Mouse (Mus musculus): ENCODE data around the gene Cd300e. TPM values are rescaled to one million over a fixed set of nuclear protein-coding genes. Genes with fewer than 3 reads are reported as not detected.

Cd300e gene
- 0.09 TPM in 1 of 2 replicates, not detected in the other for polyA plus RNA-seq (2015; fragmentation: Nextera tagmentation; extraction: Ambion mirVana)

- peaks cover 4% of the 10 kb centered on the region; the same call in 1 of the 2 replicates for H3K27me3 ChIP-seq
- H3K4me1 ChIP-seq: no peaks in the 10 kb centered on the region
- no peak within 1 kb of the TSS for H3K4me3 ChIP-seq
- ATAC-seq (ENCODE audit: insufficient number of reproducible peaks, low FRiP score, low TSS enrichment, low read depth): no peak
- 35% methylated on average over 5 of the region's 5 CpGs for WGBS
- H3K4me2 ChIP-seq: no peak within 1 kb of the TSS
- no peak within 1 kb of the TSS for H3K27ac ChIP-seq
- no peaks in the 10 kb centered on the region for H3K36me3 ChIP-seq
- no peak within 1 kb of the TSS for H3K9ac ChIP-seq
- no peaks in the 10 kb centered on the region for H3K9me3 ChIP-seq
Observed at GRCm38 (mm10) chr11:115062077-115062476, at the start of gene Cd300e. Gene Cd300e, minus strand, starts transcription at chr11:115062177.

DNA sequence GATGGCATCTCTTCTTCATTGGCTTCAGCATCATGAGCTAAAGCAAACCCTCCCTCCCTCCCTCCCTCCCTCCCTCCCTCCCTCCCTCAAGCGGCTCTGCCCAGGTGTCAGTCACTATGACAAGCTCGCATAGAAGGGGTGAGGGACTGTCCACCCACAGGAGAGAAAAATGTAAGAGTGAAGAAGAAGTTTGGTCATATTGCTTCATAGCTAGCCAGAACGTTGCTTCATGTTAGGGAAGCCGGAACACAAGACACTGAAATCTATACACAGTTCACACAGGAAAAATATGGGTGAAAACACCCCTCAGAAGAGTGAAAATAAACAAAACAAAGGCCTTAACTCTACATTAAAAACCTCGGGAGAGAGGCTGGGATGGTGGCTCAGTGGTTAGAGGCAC is 48.3 kb upstream of the Cd300e start:
- Histone ChIP-seq H3K9me3 (no peaks in the 10 kb centered on the region), H3K27ac (no peak overlapping the region), H3K4me2 (no peak overlapping the region), H3K9ac (no peak overlapping the region), H3K36me3 (no peaks in the 10 kb centered on the region), H3K27me3 (no peaks in the 10 kb centered on the region), H3K4me1 (peaks cover 3% of the 10 kb centered on the region; the same call in 1 of the 2 replicates), H3K4me3 (no peak overlapping the region)
- 81% methylated on average over 4 of the region's 5 CpGs for WGBS
- no peak for ATAC-seq (ENCODE audit: insufficient number of reproducible peaks, low FRiP score, low TSS enrichment, low read depth)

- no peak for ATAC-seq (ENCODE audit: insufficient number of reproducible peaks, low FRiP score, low TSS enrichment, low read depth)
- WGBS: 79% methylated on average over 8 of the region's 8 CpGs
- no peak overlapping the region for H3K4me2 ChIP-seq
- H3K27me3 ChIP-seq: no peaks in the 10 kb centered on the region
- peaks cover 6% of the 10 kb centered on the region; the same call in 1 of the 2 replicates for H3K4me1 ChIP-seq
- H3K36me3 ChIP-seq: no peaks in the 10 kb centered on the region
- H3K9ac ChIP-seq: no peak overlapping the region
- no peaks in the 10 kb centered on the region for H3K9me3 ChIP-seq
- no peak overlapping the region for H3K27ac ChIP-seq
- no peak overlapping the region for H3K4me3 ChIP-seq
Observed at GRCm38 (mm10) chr11:115108176-115108575, 46.2 kb upstream of the Cd300e start.

GRCm38 (mm10) chr11:115107403-115107916 is 45.5 kb upstream of the Cd300e start:
- Histone ChIP-seq H3K9ac (no peak overlapping the region), H3K27ac (no peak overlapping the region), H3K9me3 (no peaks in the 10 kb centered on the region), H3K36me3 (no peaks in the 10 kb centered on the region), H3K27me3 (no peaks in the 10 kb centered on the region), H3K4me1 (peaks cover 6% of the 10 kb centered on the region; the same call in 1 of the 2 replicates), H3K4me2 (no peak overlapping the region), H3K4me3 (no peak overlapping the region)
- ATAC-seq (ENCODE audit: insufficient number of reproducible peaks, low FRiP score, low TSS enrichment, low read depth): no peak
- 22% methylated on average over 4 of the region's 4 CpGs for WGBS

GRCm38 (mm10) chr11:115106638-115107037 is 44.7 kb upstream of the Cd300e start:
- Histone ChIP-seq H3K27ac (no peak overlapping the region), H3K36me3 (no peaks in the 10 kb centered on the region), H3K4me1 (peaks cover 6% of the 10 kb centered on the region; the same call in 1 of the 2 replicates), H3K9me3 (no peaks in the 10 kb centered on the region), H3K4me2 (no peak overlapping the region), H3K9ac (no peak overlapping the region), H3K4me3 (no peak overlapping the region), H3K27me3 (no peaks in the 10 kb centered on the region)
- WGBS: 74% methylated on average over 2 of the region's 2 CpGs
- no peak for ATAC-seq (ENCODE audit: insufficient number of reproducible peaks, low FRiP score, low TSS enrichment, low read depth)

- no peaks in the 10 kb centered on the region for H3K36me3 ChIP-seq
- no peak overlapping the region for H3K4me2 ChIP-seq
Observed at GRCm38 (mm10) chr11:115104769-115105563, 43.0 kb upstream of the Cd300e start.

GRCm38 (mm10) chr11:115103470-115104413 is 41.8 kb upstream of the Cd300e start:
- ATAC-seq (ENCODE audit: insufficient number of reproducible peaks, low FRiP score, low TSS enrichment, low read depth): 0 out of 2 replicates have a peak, but pooled peaks have one; percentile 27
- H3K27ac ChIP-seq: peak overlapping the region; percentile 33; the same call in 1 of the 2 replicates

More at GRCm38 (mm10) chr11:115104769-115105563, 43.0 kb upstream of the Cd300e start:
- ATAC-seq (ENCODE audit: insufficient number of reproducible peaks, low FRiP score, low TSS enrichment, low read depth): no peak
- 71% methylated on average over 8 of the region's 8 CpGs for WGBS
- Histone ChIP-seq H3K27me3 (no peaks in the 10 kb centered on the region), H3K27ac (no peak overlapping the region), H3K4me1 (peaks cover 9% of the 10 kb centered on the region), H3K9ac (no peak overlapping the region), H3K4me3 (no peak overlapping the region), H3K9me3 (no peaks in the 10 kb centered on the region)

DNA sequence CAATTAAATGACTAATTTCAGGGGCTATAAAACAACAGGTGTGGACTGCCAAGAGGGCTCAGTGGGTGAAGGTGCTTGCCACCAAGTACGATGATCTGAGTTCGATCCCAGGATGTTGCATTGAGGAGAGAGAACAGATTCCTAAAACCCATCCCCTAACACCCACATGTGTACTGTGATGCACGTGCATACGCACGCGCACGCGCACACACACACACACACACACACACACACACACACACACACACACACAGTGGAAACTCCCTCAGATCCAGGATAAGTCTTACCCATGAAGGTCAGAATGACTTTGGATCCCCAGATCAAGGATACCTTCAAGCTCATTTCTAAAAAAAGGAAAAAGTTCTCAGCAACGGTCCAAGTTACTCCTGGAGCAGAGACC is 40.1 kb upstream of the Cd300e start:
- no peaks in the 10 kb centered on the region for H3K36me3 ChIP-seq
- no peak overlapping the region for H3K27ac ChIP-seq
- H3K4me3 ChIP-seq: no peak overlapping the region
- no peak for ATAC-seq (ENCODE audit: insufficient number of reproducible peaks, low FRiP score, low TSS enrichment, low read depth)
- no peak overlapping the region for H3K4me2 ChIP-seq
- no peaks in the 10 kb centered on the region for H3K27me3 ChIP-seq
- WGBS: 87% methylated on average over 9 of the region's 9 CpGs
- H3K9ac ChIP-seq: no peak overlapping the region
- peaks cover 10% of the 10 kb centered on the region; the same call in 1 of the 2 replicates for H3K4me1 ChIP-seq
- H3K9me3 ChIP-seq: no peaks in the 10 kb centered on the region

More at GRCm38 (mm10) chr11:115103470-115104413, 41.8 kb upstream of the Cd300e start:
- WGBS: 65% methylated on average over 25 of the region's 25 CpGs
- no peaks in the 10 kb centered on the region for H3K36me3 ChIP-seq
- H3K4me2 ChIP-seq: no peak overlapping the region
- H3K9me3 ChIP-seq: no peaks in the 10 kb centered on the region
- H3K4me3 ChIP-seq: no peak overlapping the region
- no peak overlapping the region for H3K9ac ChIP-seq
- H3K27me3 ChIP-seq: no peaks in the 10 kb centered on the region
- H3K4me1 ChIP-seq: peaks cover 10% of the 10 kb centered on the region

DNA sequence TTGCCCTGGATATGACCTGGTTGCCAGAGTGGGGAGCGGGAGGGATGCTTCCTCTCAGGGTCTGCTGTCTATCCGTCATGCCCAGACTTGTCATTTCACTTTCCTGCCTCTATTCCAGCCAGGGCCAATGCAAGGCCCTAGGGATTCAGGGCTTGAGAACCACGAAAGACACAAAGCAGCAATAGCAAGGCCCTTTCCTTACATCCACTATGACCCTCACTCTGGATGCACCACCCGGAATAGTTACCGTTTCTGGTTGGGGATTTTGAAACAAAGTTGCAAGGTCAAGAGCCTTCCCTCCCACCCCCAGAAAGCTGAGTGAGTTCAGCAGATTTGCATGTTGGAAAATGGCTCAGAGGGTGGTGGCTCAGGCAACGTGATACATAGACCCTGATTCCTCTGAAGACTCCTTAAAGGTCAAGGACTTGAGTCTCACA is 39.7 kb upstream of the Cd300e start:
- H3K4me1 ChIP-seq: peaks cover 10% of the 10 kb centered on the region; the same call in 1 of the 2 replicates
- no peaks in the 10 kb centered on the region for H3K36me3 ChIP-seq
- WGBS: 43% methylated on average over 6 of the region's 6 CpGs
- no peak overlapping the region for H3K27ac ChIP-seq
- no peak for ATAC-seq (ENCODE audit: insufficient number of reproducible peaks, low FRiP score, low TSS enrichment, low read depth)
- H3K4me2 ChIP-seq: no peak overlapping the region
- H3K9me3 ChIP-seq: no peaks in the 10 kb centered on the region
- no peak overlapping the region for H3K4me3 ChIP-seq
- no peaks in the 10 kb centered on the region for H3K27me3 ChIP-seq
- no peak overlapping the region for H3K9ac ChIP-seq

GRCm38 (mm10) chr11:115100741-115101140 is 38.8 kb upstream of the Cd300e start:
- WGBS: 20% methylated on average over 7 of the region's 7 CpGs
- Histone ChIP-seq H3K36me3 (no peaks in the 10 kb centered on the region), H3K4me3 (no peak overlapping the region), H3K27me3 (no peaks in the 10 kb centered on the region), H3K27ac (no peak overlapping the region), H3K9ac (no peak overlapping the region), H3K4me2 (no peak overlapping the region), H3K9me3 (no peaks in the 10 kb centered on the region), H3K4me1 (peaks cover 10% of the 10 kb centered on the region; the same call in 1 of the 2 replicates)
- ATAC-seq (ENCODE audit: insufficient number of reproducible peaks, low FRiP score, low TSS enrichment, low read depth): no peak

DNA sequence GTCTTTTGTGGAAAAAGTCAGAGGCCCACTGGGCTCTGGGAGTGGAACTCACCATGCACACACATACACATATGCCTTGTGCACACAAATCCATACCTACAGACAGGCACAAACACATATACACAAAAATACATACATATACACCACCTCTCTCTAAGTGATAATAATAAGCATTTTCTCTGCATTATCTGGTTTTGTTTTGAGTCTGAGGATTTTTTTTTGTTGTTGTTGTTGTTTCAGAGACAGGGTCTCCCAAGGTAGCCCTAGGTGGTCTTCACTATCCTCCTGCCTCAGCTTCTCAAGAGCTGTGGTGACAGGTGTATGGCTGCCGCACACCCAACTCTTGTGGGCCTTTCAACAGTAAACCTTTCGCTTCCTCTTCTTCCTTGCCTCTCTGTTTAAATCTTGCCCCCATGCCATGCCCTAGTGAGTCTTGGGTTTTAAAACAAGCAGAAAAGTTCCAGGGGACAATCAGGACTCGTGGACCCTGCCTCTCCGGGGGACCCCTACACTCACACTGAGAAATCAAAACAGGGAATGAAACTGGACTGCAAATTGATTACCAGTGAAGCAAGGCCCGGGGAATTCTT is 38.1 kb upstream of the Cd300e start:
- no peaks in the 10 kb centered on the region for H3K36me3 ChIP-seq
- H3K27me3 ChIP-seq: no peaks in the 10 kb centered on the region
- 64% methylated on average over 5 of the region's 5 CpGs for WGBS
- no peak for ATAC-seq (ENCODE audit: insufficient number of reproducible peaks, low FRiP score, low TSS enrichment, low read depth)
- no peak overlapping the region for H3K9ac ChIP-seq
- H3K27ac ChIP-seq: no peak overlapping the region
- H3K4me3 ChIP-seq: no peak overlapping the region
- no peaks in the 10 kb centered on the region for H3K9me3 ChIP-seq
- peaks cover 10% of the 10 kb centered on the region; the same call in 1 of the 2 replicates for H3K4me1 ChIP-seq
- H3K4me2 ChIP-seq: no peak overlapping the region

Data from limb, embryonic 15.5 days (tissue).